In the genomic region with DNA sequence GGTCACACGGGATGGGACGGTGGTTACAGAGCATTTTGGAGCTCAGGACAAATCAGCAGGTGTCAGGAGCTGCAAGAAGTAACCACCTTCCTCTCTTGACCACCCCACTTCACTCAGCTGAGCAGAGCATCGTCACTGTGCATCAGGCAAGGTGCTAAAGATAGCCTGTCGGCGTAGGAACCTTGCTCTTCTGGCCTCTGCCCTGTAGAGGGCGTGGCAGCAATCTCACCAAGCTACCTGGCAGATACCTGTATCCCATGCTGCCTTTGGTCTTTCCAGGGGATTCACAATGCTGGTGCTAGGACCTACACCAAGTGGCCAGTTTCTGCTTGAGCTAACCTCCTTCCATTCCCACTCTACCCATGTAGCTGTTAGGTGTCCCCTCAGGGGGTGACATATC, we compare ENCODE assay signal across 11 mouse cellular contexts. TPM values are rescaled to one million over a fixed set of nuclear protein-coding genes. Genes with fewer than 3 reads are reported as not detected.
DNase-seq lines count a peak whose midpoint lies in the region; ATAC-seq lines count a peak whose summit lies in the region.
"Had no signal": no experiment of that assay in that cellular context is flagged by ENCODE, and none has a peak within 500 bp of the region (broad histone marks: within the 10 kb centered on the region; RNA-seq: fewer than 3 reads in every experiment).

No protein-coding gene starts in this region.

- no peak for ATAC-seq in hindbrain, embryonic 14.5 days (ENCODE audit: low FRiP score)
- ATAC-seq in forebrain, embryonic 15.5 days (replicated peaks) = no peak
- no peak for ATAC-seq in midbrain, embryonic 12.5 days (ENCODE audit: low FRiP score, low read depth)
- ATAC-seq: inflammation-experienced regulatory T-cells, adult 6 months had no signal

- peak overlapping the region; percentile 70 for H3K27ac ChIP-seq in hindbrain, embryonic 10.5 days
- H3K27ac ChIP-seq in hindbrain, embryonic 14.5 days = no peak overlapping the region
- H3K27ac ChIP-seq in forebrain, embryonic 15.5 days (replicated peaks) = peak overlapping the region; percentile 86
- H3K27ac ChIP-seq in midbrain, embryonic 12.5 days (replicated peaks) = peak overlapping the region; percentile 77

- peaks cover 61% of the 10 kb centered on the region for H3K36me3 ChIP-seq in hindbrain, embryonic 10.5 days
- H3K36me3 ChIP-seq in hindbrain, embryonic 14.5 days (replicated peaks; ENCODE audit: control insufficient read depth, insufficient read depth) = no peaks in the 10 kb centered on the region
- H3K36me3 ChIP-seq in forebrain, embryonic 15.5 days = no peaks in the 10 kb centered on the region
- H3K36me3 ChIP-seq in midbrain, embryonic 12.5 days = peaks cover 12% of the 10 kb centered on the region

- WGBS in hindbrain, embryonic 10.5 days = 50% methylated on average over 6 of the region's 6 CpGs
- WGBS in hindbrain, embryonic 14.5 days = 49% methylated on average over 6 of the region's 6 CpGs
- 41% methylated on average over 6 of the region's 6 CpGs for WGBS in forebrain, embryonic 15.5 days
- WGBS in midbrain, embryonic 12.5 days = 62% methylated on average over 6 of the region's 6 CpGs

- no peak for DNase-seq in hindbrain, embryonic 10.5 days (ENCODE audit: low spot score)
- no peak for DNase-seq in hindbrain, embryonic 14.5 days (ENCODE audit: low spot score)
- peak; percentile 56 for DNase-seq in R1 (ENCODE audit: low read depth, low spot score)
- no peak for DNase-seq in urinary bladder, postnatal 36 days (ENCODE audit: low spot score in 2 of 2)
- no peak for DNase-seq in lung, adult 18-20 months
- no peak for DNase-seq in cerebellum, adult 11 months
- DNase-seq: cerebellum, adult 11-12 months had no signal

- H3K4me3 ChIP-seq in hindbrain, embryonic 10.5 days = no peak overlapping the region
- H3K4me3 ChIP-seq in hindbrain, embryonic 14.5 days (replicated peaks; ENCODE audit: low read length) = no peak overlapping the region
- no peak overlapping the region for H3K4me3 ChIP-seq in forebrain, embryonic 15.5 days
- no peak overlapping the region for H3K4me3 ChIP-seq in midbrain, embryonic 12.5 days

- no peak overlapping the region for H3K4me2 ChIP-seq in hindbrain, embryonic 14.5 days (replicated peaks)
- no peak overlapping the region for H3K4me2 ChIP-seq in forebrain, embryonic 15.5 days (replicated peaks)
- no peak overlapping the region for H3K4me2 ChIP-seq in midbrain, embryonic 12.5 days (replicated peaks)
- H3K4me2 ChIP-seq: lung, embryonic 14.5 days had no signal

- H3K4me1 ChIP-seq in hindbrain, embryonic 10.5 days (replicated peaks) = peaks cover 82% of the 10 kb centered on the region
- H3K4me1 ChIP-seq in hindbrain, embryonic 14.5 days (replicated peaks; ENCODE audit: control insufficient read depth, insufficient read depth, low read length) = peaks cover 46% of the 10 kb centered on the region
- peaks cover 78% of the 10 kb centered on the region for H3K4me1 ChIP-seq in forebrain, embryonic 15.5 days
- H3K4me1 ChIP-seq in midbrain, embryonic 12.5 days = peaks cover 81% of the 10 kb centered on the region

- H3K27me3 ChIP-seq in hindbrain, embryonic 10.5 days (ENCODE audit: insufficient read depth, poor library complexity, severe bottlenecking) = no peaks in the 10 kb centered on the region
- H3K27me3 ChIP-seq in hindbrain, embryonic 14.5 days (ENCODE audit: control insufficient read depth, insufficient read depth, low read length) = no peaks in the 10 kb centered on the region
- H3K27me3 ChIP-seq in forebrain, embryonic 15.5 days = no peaks in the 10 kb centered on the region
- no peaks in the 10 kb centered on the region for H3K27me3 ChIP-seq in midbrain, embryonic 12.5 days

- H3K9me3 ChIP-seq in hindbrain, embryonic 10.5 days = peaks cover 7% of the 10 kb centered on the region; the same call in 1 of the 2 replicates
- no peaks in the 10 kb centered on the region for H3K9me3 ChIP-seq in hindbrain, embryonic 14.5 days (ENCODE audit: control insufficient read depth, low read length)
- no peaks in the 10 kb centered on the region for H3K9me3 ChIP-seq in forebrain, embryonic 15.5 days
- peaks cover 3% of the 10 kb centered on the region; the same call in 1 of the 2 replicates for H3K9me3 ChIP-seq in midbrain, embryonic 12.5 days

- no peak overlapping the region for H3K9ac ChIP-seq in hindbrain, embryonic 14.5 days
- H3K9ac ChIP-seq in forebrain, embryonic 15.5 days (replicated peaks) = no peak overlapping the region
- H3K9ac ChIP-seq in midbrain, embryonic 12.5 days (replicated peaks) = no peak overlapping the region
- H3K9ac ChIP-seq: lung, embryonic 14.5 days had no signal

RNA-seq across cellular contexts. Expression of a gene that starts 55.3 kb away (rescaled TPM):
- polyA plus RNA-seq in hindbrain, embryonic 10.5 days (2016; fragmentation: Nextera tagmentation; extraction: Ambion mirVana) = 45.7 and 57.8 TPM in 2 replicates
- 15.4 and 16.7 TPM in 2 replicates for polyA plus RNA-seq in hindbrain, embryonic 14.5 days (2014; fragmentation: Nextera tagmentation; extraction: Ambion mirVana)
- polyA plus RNA-seq in forebrain, embryonic 15.5 days (2015; fragmentation: Nextera tagmentation; extraction: Ambion mirVana) = 31.5 and 34.0 TPM in 2 replicates
- polyA plus RNA-seq in midbrain, embryonic 12.5 days (2016; fragmentation: Nextera tagmentation; extraction: Ambion mirVana) = 67.6 and 71.9 TPM in 2 replicates
- polyA plus RNA-seq: inflammation-experienced regulatory T-cells, adult 6 months had no signal
